Mouse (Mus musculus): ENCODE measurements around the gene Pes1.

DNA sequence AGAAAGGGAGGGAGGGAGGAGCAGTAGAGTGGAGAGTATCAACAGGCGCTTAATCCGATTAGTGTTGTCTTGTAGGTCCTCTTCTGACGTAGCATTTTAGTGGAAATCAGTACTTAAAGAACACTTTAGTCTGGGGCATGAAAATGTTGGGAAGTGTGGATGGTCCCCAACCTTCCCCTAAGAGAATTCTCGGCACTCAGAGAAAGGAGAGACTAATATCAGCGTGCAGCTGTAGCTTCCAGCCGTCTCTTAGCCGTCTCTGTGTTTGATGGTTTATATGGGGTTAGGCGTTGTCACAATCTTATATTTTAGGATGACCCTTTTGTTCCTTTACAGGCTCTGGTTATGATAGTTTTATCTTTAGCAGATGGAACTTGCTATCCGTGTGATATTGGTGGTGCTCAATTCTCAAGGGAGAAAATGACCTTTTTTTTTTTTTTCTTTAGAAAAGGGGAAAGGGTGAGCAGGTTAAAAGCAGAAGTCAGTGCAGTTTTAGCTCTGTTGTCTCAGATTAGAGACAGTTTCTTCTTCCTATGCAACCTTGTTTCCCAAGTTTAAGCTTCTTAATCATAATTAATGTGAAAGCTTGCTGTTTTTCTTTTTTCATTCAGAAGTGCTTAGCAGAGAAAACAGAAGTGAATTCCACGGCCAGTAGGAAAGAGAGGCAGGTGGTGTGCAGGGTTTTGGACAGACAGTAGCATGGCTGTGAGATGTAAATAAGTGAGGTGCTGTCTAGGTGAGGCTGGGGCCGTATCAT, 819 bp downstream of the Pes1 start:
- TF ChIP-seq ZC3H11A (IDR thresholded peaks at IDR 0.05; ENCODE audit: borderline replicate concordance, low read depth, low read length) (no peak), CHD2 (IDR thresholded peaks at IDR 0.05; ENCODE audit: low read depth, low read length) (no peak), ZNF384 (IDR thresholded peaks at IDR 0.05; ENCODE audit: low read depth, low read length) (no peak), HCFC1 (IDR thresholded peaks at IDR 0.05; ENCODE audit: borderline replicate concordance, insufficient read depth, low read length) (no peak), MAFK (IDR thresholded peaks at IDR 0.05; ENCODE audit: insufficient read depth, low read depth, low read length) (no peak)

All from ES-E14 (cell line).